9 mouse cellular contexts compared by ENCODE assay signal in genomic region chr13:23426922-23427321, GRCm38 (mm10). TPM values are rescaled to one million over a fixed set of nuclear protein-coding genes. Genes with fewer than 3 reads are reported as not detected.
A peak's percentile ranks its signal among the peaks of the same experiment; 100 is the strongest.
DNase-seq lines count a peak whose midpoint lies in the region; ATAC-seq and TF ChIP-seq lines count a peak whose summit lies in the region.
"Had no signal": no experiment of that assay in that cellular context is flagged by ENCODE, and none has a peak within 500 bp of the region (broad histone marks: within the 10 kb centered on the region; RNA-seq: fewer than 3 reads in every experiment).

No protein-coding gene starts in this region.

- peak; percentile 55 for DNase-seq in hindbrain, embryonic 10.5 days (ENCODE audit: low spot score)
- DNase-seq in 416B (ENCODE audit: low read depth) (peak; percentile 89), NIH3T3 (ENCODE audit: low read depth) (peak; percentile 77)
- DNase-seq in liver, adult 2 months (ENCODE audit: extremely low read depth, low read depth, low spot score): peak; percentile 43
- DNase-seq in spleen, adult 12 weeks (ENCODE audit: low spot score): no peak
- no peak for DNase-seq in cerebellum, postnatal 4 days (ENCODE audit: low spot score in 2 of 2)

- ATAC-seq in hindbrain, embryonic 12.5 days (ENCODE audit: low FRiP score): no peak
- no peak for ATAC-seq in cerebellum, adult (ENCODE audit: insufficient number of reproducible peaks, low FRiP score, low TSS enrichment)

- no peak overlapping the region for H3K9ac ChIP-seq in hindbrain, embryonic 12.5 days
- H3K9ac ChIP-seq in liver, adult 2 months (ENCODE audit: low read depth, low read length): no peak overlapping the region
- H3K9ac ChIP-seq: midbrain, embryonic 12.5 days had no signal

- H3K27me3 ChIP-seq in hindbrain, embryonic 10.5 days (ENCODE audit: insufficient read depth, poor library complexity, severe bottlenecking): no peaks in the 10 kb centered on the region
- H3K27me3 ChIP-seq in hindbrain, embryonic 12.5 days: no peaks in the 10 kb centered on the region
- no peaks in the 10 kb centered on the region for H3K27me3 ChIP-seq in liver, adult 2 months (ENCODE audit: control insufficient read depth, insufficient read depth, low read length)
- H3K27me3 ChIP-seq: midbrain, embryonic 12.5 days had no signal

- 12% methylated on average over 14 of the region's 14 CpGs for WGBS in hindbrain, embryonic 10.5 days
- WGBS in hindbrain, embryonic 12.5 days: 16% methylated on average over 14 of the region's 14 CpGs
- WGBS in liver, adult 2 months: 31% methylated on average over 14 of the region's 14 CpGs

- TF ChIP-seq CTCF in liver, adult 2 months (IDR thresholded peaks at IDR 0.05; ENCODE audit: low read depth, low read length): no peak

- TF ChIP-seq POLR2A in liver, adult 2 months (IDR thresholded peaks at IDR 0.05; ENCODE audit: extremely low read depth, insufficient read depth, low read length): no peak

- H3K79me2 ChIP-seq in liver, adult 2 months (ENCODE audit: control insufficient read depth, insufficient read depth, low read length): peaks cover 3% of the 10 kb centered on the region; the same call in 1 of the 2 replicates

- no peaks in the 10 kb centered on the region for H3K9me3 ChIP-seq in hindbrain, embryonic 10.5 days
- no peaks in the 10 kb centered on the region for H3K9me3 ChIP-seq in hindbrain, embryonic 12.5 days (replicated peaks)
- H3K9me3 ChIP-seq: midbrain, embryonic 12.5 days had no signal

- peak overlapping the region; percentile 7; the same call in 1 of the 2 replicates for H3K4me3 ChIP-seq in hindbrain, embryonic 10.5 days
- H3K4me3 ChIP-seq in hindbrain, embryonic 12.5 days: no peak overlapping the region
- H3K4me3 ChIP-seq in liver, adult 2 months (ENCODE audit: insufficient read depth, low read depth, low read length): no peak overlapping the region
- H3K4me3 ChIP-seq: midbrain, embryonic 12.5 days had no signal

- peaks cover 6% of the 10 kb centered on the region for H3K36me3 ChIP-seq in hindbrain, embryonic 10.5 days
- 0 out of 2 replicates have a peak, but pooled peaks cover 6% of the 10 kb centered on the region for H3K36me3 ChIP-seq in hindbrain, embryonic 12.5 days
- H3K36me3 ChIP-seq in liver, adult 2 months (ENCODE audit: control insufficient read depth, insufficient read depth, low read length): no peaks in the 10 kb centered on the region

- peaks cover 27% of the 10 kb centered on the region for H3K4me1 ChIP-seq in hindbrain, embryonic 10.5 days (replicated peaks)
- H3K4me1 ChIP-seq in hindbrain, embryonic 12.5 days: peaks cover 20% of the 10 kb centered on the region
- peaks cover 2% of the 10 kb centered on the region; the same call in 1 of the 2 replicates for H3K4me1 ChIP-seq in liver, adult 2 months (ENCODE audit: control insufficient read depth, insufficient read depth, low read length)

- H3K27ac ChIP-seq in hindbrain, embryonic 10.5 days: no peak overlapping the region
- H3K27ac ChIP-seq in hindbrain, embryonic 12.5 days: no peak overlapping the region
- no peak overlapping the region for H3K27ac ChIP-seq in liver, adult 2 months (replicated peaks; ENCODE audit: insufficient read depth, low read depth, low read length)
- H3K27ac ChIP-seq: midbrain, embryonic 12.5 days had no signal

- H3K4me2 ChIP-seq in hindbrain, embryonic 12.5 days (replicated peaks): no peak overlapping the region
- H3K4me2 ChIP-seq: midbrain, embryonic 12.5 days had no signal

RNA-seq across cellular contexts. Expression of gene Abt1, which starts 3.3 kb away (rescaled TPM):
- polyA plus RNA-seq in hindbrain, embryonic 10.5 days (2016; fragmentation: Nextera tagmentation; extraction: Ambion mirVana): 13.4 and 14.5 TPM in 2 replicates
- polyA plus RNA-seq in hindbrain, embryonic 12.5 days (2016; fragmentation: Nextera tagmentation; extraction: Ambion mirVana): 11.6 and 12.0 TPM in 2 replicates
- 3.5 and 3.7 TPM in 2 replicates for total RNA-seq in liver, adult 2 months (2014; rRNA removed)
- 2.1 TPM in 2 replicates for polyA plus RNA-seq in liver, adult 2 months (2012; rRNA removed)

RNA-seq across cellular contexts. Expression of gene Btn1a1, which starts 38.8 kb away (rescaled TPM):
- polyA plus RNA-seq in hindbrain, embryonic 10.5 days (2016; fragmentation: Nextera tagmentation; extraction: Ambion mirVana): 0.04 TPM in 1 of 2 replicates, not detected in the other
- polyA plus RNA-seq in hindbrain, embryonic 12.5 days (2016; fragmentation: Nextera tagmentation; extraction: Ambion mirVana): 0.12 TPM in 1 of 2 replicates, not detected in the other
- not detected in 2 replicates for total RNA-seq in liver, adult 2 months (2014; rRNA removed)
- not detected in 2 replicates for polyA plus RNA-seq in liver, adult 2 months (2012; rRNA removed)
- polyA plus RNA-seq: midbrain, embryonic 12.5 days had no signal

RNA-seq across cellular contexts. Expression of gene Zfp322a, which starts 57.9 kb away (rescaled TPM):
- 42.3 and 54.0 TPM in 2 replicates for polyA plus RNA-seq in hindbrain, embryonic 10.5 days (2016; fragmentation: Nextera tagmentation; extraction: Ambion mirVana)
- 58.9 and 63.2 TPM in 2 replicates for polyA plus RNA-seq in hindbrain, embryonic 12.5 days (2016; fragmentation: Nextera tagmentation; extraction: Ambion mirVana)
- total RNA-seq in liver, adult 2 months (2014; rRNA removed): 8.1 and 9.7 TPM in 2 replicates
- polyA plus RNA-seq in liver, adult 2 months (2012; rRNA removed): 0.60 and 1.3 TPM in 2 replicates

Comparison
In these comparisons a context has a peak if more than half of its experiments do, and no peak if none do; other contexts are left out.
1. DNase-seq: peak in hindbrain, embryonic 10.5 days (single experiment), 416B (single experiment), NIH3T3 (single experiment) and liver, adult 2 months (single experiment); none in spleen, adult 12 weeks (single experiment) and cerebellum, postnatal 4 days (0 of 2).
2. RNA of gene Zfp322a, which starts 57.9 kb away (polyA plus RNA-seq): 58.9 to 63.2 TPM in hindbrain, embryonic 12.5 days and 42.3 to 54.0 TPM in hindbrain, embryonic 10.5 days; 0.60 to 1.3 TPM in liver, adult 2 months; every median in the first group is over 10 times any median in the second.